Mouse (Mus musculus) bone marrow, adult 2 months (tissue): Measurements from ENCODE around the gene Endou.

Experiments
- CTCF ChIP-seq: fragments of 200-500 bp; IDR thresholded peaks from 2 replicates; pipeline ENCODE4 v1.5.1; 2011; ENCODE audit warnings: low read length, control low read depth; ENCODE audit not compliant: control insufficient read depth, insufficient read depth
- POLR2A ChIP-seq: fragments of 200-500 bp; IDR thresholded peaks from 2 replicates; pipeline ENCODE4 v1.6.1; 2011; ENCODE audit warnings: low read depth, mild to moderate bottlenecking, control low read depth, low read length, borderline replicate concordance; ENCODE audit not compliant: control insufficient read depth

- TF ChIP-seq POLR2A = no peak
- peak; percentile 71 for TF ChIP-seq CTCF
These were observed 20.5 kb upstream of the Endou start for GRCm38 (mm10) chr15:97751676-97752075.
